Mouse (Mus musculus): ENCODE measurements around the gene Gmds.

DNA sequence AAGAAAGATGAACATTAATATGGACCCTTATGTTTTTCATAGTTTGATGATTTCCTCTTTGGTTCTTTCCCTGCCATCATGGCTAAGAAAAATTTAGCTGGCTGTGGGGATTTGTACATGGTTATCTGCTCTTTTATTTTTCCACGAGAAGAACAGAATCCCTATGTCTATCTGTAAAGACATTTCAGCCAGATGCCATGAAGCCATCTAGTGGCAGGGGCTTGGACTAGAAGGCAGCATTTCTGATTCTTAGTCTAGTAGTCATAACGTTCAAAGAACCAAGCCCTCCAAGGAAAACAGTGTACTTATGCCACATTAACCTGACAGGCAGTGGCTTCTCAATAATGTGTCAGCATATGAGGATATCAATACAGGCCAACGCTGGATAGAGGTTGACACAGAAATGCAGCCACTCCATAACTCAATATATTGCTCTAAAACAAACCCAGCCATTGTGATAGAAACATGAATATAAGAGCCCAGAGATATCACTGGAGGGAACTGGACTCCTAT, 510.7 kb downstream of the Gmds start:
- no peak for TF ChIP-seq CTCF (IDR thresholded peaks at IDR 0.05; ENCODE audit: borderline replicate concordance, control insufficient read depth, extremely low read depth, insufficient read depth, low read length, poor library complexity)
- TF ChIP-seq POLR2A (IDR thresholded peaks at IDR 0.05; ENCODE audit: control insufficient read depth, extremely low read depth, insufficient read depth, low read length, poor library complexity), result no peak

Measured in thymus, adult 2 months (tissue).